Mouse (Mus musculus) embryonic facial prominence, embryonic 14.5 days (tissue): ENCODE measurements at regions not wholly inside any gene's neighbourhood (a gene's known extent, or its start where the extent isn't known, plus 50 kb on each side); places are given as distances from the start of the nearest gene placed in this dataset.
A peak's percentile ranks its signal among the peaks of the same experiment; 100 is the strongest.

Experiments used
- ATAC-seq: fragments of 200-750 bp; cut with Nextera tagmentation; 2 replicates; pipeline ENCODE4 v1.8.0; 2017; ENCODE audit warnings: low read depth, moderate number of reproducible peaks, moderate TSS enrichment
- DNase-seq: peaks from one replicate; pipeline ENCODE4 v3.0.0-alpha.2; 2015; ENCODE audit warnings: low spot score
- H3K27ac ChIP-seq: fragments of 300-500 bp; sonication (generic); replicated peaks from 2 replicates; pipeline ENCODE4 v1.5.1; 2014; ENCODE audit warnings: low read depth, mild to moderate bottlenecking, low read length, moderate library complexity
- H3K27me3 ChIP-seq: fragments of 300-500 bp; sonication (generic); replicated peaks from 2 replicates; pipeline ENCODE4 v1.6.1; 2014; ENCODE audit warnings: low read length; ENCODE audit not compliant: control insufficient read depth, insufficient read depth
- H3K36me3 ChIP-seq: fragments of 300-500 bp; sonication (generic); 2 replicates; pipeline ENCODE4 v1.6.1; 2014; ENCODE audit warnings: low read length, mixed read lengths; ENCODE audit not compliant: control insufficient read depth, insufficient read depth
- H3K4me1 ChIP-seq: fragments of 300-500 bp; sonication (generic); 2 replicates; pipeline ENCODE4 v1.6.1; 2014; ENCODE audit warnings: antibody characterized with exemption, low read length; ENCODE audit not compliant: control insufficient read depth, insufficient read depth
- H3K4me2 ChIP-seq: fragments of 300-500 bp; sonication (generic); 2 replicates; pipeline ENCODE4 v1.6.1; 2014; ENCODE audit warnings: low read depth, mild to moderate bottlenecking, low read length, moderate library complexity, mixed read lengths
- H3K4me3 ChIP-seq: fragments of 300-500 bp; sonication (generic); 2 replicates; pipeline ENCODE4 v1.5.1; 2014; ENCODE audit warnings: low read depth, mild to moderate bottlenecking, low read length
- H3K9ac ChIP-seq: fragments of 300-500 bp; sonication (generic); 2 replicates; pipeline ENCODE4 v1.6.1; 2014; ENCODE audit warnings: low read depth, mild to moderate bottlenecking, low read length, moderate library complexity, mixed read lengths
- H3K9me3 ChIP-seq: fragments of 300-500 bp; sonication (generic); 2 replicates; pipeline ENCODE4 v1.6.1; 2016; ENCODE audit warnings: low read length; ENCODE audit not compliant: control insufficient read depth
- WGBS: fragments of 180-500 bp; shearing (Covaris S2); extraction: QIAGEN DNeasy Blood & Tissue Kit; methylation state at CpG from one replicate; pipeline ENCODE4 v1.1.7; 2014; 5-methylcytosine and 5-hydroxymethylcytosine counted together

- H3K4me2 ChIP-seq = no peak overlapping the region
- H3K4me3 ChIP-seq = no peak overlapping the region
- DNase-seq (peak; percentile 3), ATAC-seq (no peak)
- H3K9ac ChIP-seq = no peak overlapping the region
- no peaks in the 10 kb centered on the region for H3K36me3 ChIP-seq
- H3K27me3 ChIP-seq = no peaks in the 10 kb centered on the region
- no peaks in the 10 kb centered on the region for H3K9me3 ChIP-seq
- 57% methylated on average over 2 of the region's 2 CpGs for WGBS
- no peak overlapping the region for H3K27ac ChIP-seq
- H3K4me1 ChIP-seq = no peaks in the 10 kb centered on the region
These were observed 1164.2 kb upstream of the Gm10800 start for GRCm38 (mm10) chr2:99831251-99831650.

- H3K4me2 ChIP-seq = no peak overlapping the region
- no peaks in the 10 kb centered on the region for H3K9me3 ChIP-seq
- no peaks in the 10 kb centered on the region for H3K27me3 ChIP-seq
- H3K4me1 ChIP-seq = no peaks in the 10 kb centered on the region
- no peaks in the 10 kb centered on the region for H3K36me3 ChIP-seq
- H3K4me3 ChIP-seq = no peak overlapping the region
- H3K27ac ChIP-seq = no peak overlapping the region
- DNase-seq (no peak), ATAC-seq (no peak)
- H3K9ac ChIP-seq = no peak overlapping the region
- WGBS = 81% methylated on average over 2 of the region's 2 CpGs
These were observed 1154.6 kb upstream of the Gm10800 start for GRCm38 (mm10) chr2:99821691-99822090.
